Mouse (Mus musculus): ENCODE measurements around the gene Gpr137b.
"Not testable (repeated sequence)": the region's sequence is repeated elsewhere in the genome, so short reads cannot be mapped to it uniquely, and the experiment has no call there.

DNA sequence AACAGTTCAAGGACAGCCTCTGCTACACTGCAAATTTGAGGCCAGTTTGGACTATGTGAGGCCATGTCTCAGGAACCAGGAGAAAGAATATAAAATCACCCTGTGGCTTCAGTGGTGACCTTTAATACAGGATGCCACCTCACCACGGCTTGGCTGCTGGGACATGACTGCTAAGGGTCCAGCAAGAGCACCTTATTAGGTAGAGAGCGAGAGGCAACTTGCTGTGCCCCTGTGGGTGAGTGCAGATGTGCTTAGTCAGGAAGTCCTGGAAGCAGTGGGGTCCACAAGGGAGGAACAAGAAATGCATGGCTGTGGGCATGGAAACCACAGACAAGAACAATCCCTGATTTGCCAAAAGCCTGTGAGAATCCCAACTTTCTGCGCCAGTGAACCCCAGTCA lies 9.6 kb upstream of the Gpr137b start:
- TF ChIP-seq HCFC1 (IDR thresholded peaks at IDR 0.05; ENCODE audit: borderline replicate concordance, insufficient read depth, low read length); ZC3H11A (IDR thresholded peaks at IDR 0.05; ENCODE audit: borderline replicate concordance, low read depth, low read length); MAFK (IDR thresholded peaks at IDR 0.05; ENCODE audit: insufficient read depth, low read depth, low read length); ZNF384 (IDR thresholded peaks at IDR 0.05; ENCODE audit: low read depth, low read length): not testable (repeated sequence)

Data from ES-E14 (cell line).